Mouse (Mus musculus): Measurements from ENCODE around the gene Rbfox1.

DNA sequence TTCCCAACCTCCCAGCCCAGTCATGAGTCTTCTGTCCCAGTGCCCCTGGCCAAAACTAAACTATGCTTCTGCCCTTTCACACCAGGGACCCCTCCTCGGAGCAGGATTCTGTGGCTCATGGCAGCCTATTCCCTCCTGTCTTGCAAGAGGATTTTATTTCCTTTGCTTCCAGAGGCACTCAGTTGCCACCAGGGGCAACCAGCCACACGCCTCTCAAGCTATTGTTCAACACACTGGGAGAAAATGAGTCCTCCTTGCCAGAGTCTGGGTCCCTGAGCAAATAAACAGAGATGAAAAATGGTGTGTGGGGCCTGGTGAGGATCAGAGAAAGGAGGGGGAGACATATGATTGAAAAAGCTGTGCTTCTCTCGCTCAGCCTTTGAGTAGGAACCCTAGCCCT is 327.8 kb downstream of the Rbfox1 start:
- TF ChIP-seq CTCF (IDR thresholded peaks at IDR 0.05; ENCODE audit: control insufficient read depth, insufficient read depth, insufficient read length) (no peak), CEBPB (IDR thresholded peaks at IDR 0.05; ENCODE audit: low read depth) (no peak), MAX (IDR thresholded peaks at IDR 0.05) (no peak), USF1 (IDR thresholded peaks at IDR 0.05; ENCODE audit: low read depth) (no peak)

Measured in C2C12 (cell line).